Mouse (Mus musculus) hindbrain, embryonic 13.5 days (tissue): ENCODE measurements around the gene Cgas. TPM values are rescaled to one million over a fixed set of nuclear protein-coding genes. Genes with fewer than 3 reads are reported as not detected.
"Not testable (repeated sequence)": the region's sequence is repeated elsewhere in the genome, so short reads cannot be mapped to it uniquely, and the experiment has no call there.

Source experiments
- ATAC-seq: fragments of 200-750 bp; cut with Nextera tagmentation; 2 replicates; pipeline ENCODE4 v1.8.0; 2017; ENCODE audit warnings: moderate TSS enrichment; ENCODE audit not compliant: low FRiP score
- H3K27ac ChIP-seq: fragments of 300-500 bp; sonication (generic); 2 replicates; pipeline ENCODE4 v1.5.1; 2015; ENCODE audit warnings: inconsistent platforms, mild to moderate bottlenecking, moderate library complexity
- H3K27me3 ChIP-seq: fragments of 300-500 bp; sonication (generic); 2 replicates; pipeline ENCODE4 v1.6.1; 2015; ENCODE audit warnings: mild to moderate bottlenecking, inconsistent platforms
- H3K36me3 ChIP-seq: fragments of 300-500 bp; sonication (generic); 2 replicates; pipeline ENCODE4 v1.6.1; 2015; ENCODE audit warnings: mild to moderate bottlenecking, inconsistent platforms
- H3K4me1 ChIP-seq: fragments of 300-500 bp; sonication (generic); replicated peaks from 2 replicates; pipeline ENCODE4 v1.6.1; 2015; ENCODE audit warnings: inconsistent platforms
- H3K4me2 ChIP-seq: fragments of 300-500 bp; sonication (generic); 2 replicates; pipeline ENCODE4 v1.6.1; 2015; ENCODE audit warnings: inconsistent platforms, mild to moderate bottlenecking, moderate library complexity
- H3K4me3 ChIP-seq: fragments of 300-500 bp; sonication (generic); 2 replicates; pipeline ENCODE4 v1.5.1; 2015; ENCODE audit warnings: mild to moderate bottlenecking, inconsistent platforms
- H3K9ac ChIP-seq: fragments of 300-500 bp; sonication (generic); 2 replicates; pipeline ENCODE4 v1.6.1; 2015; ENCODE audit warnings: mild to moderate bottlenecking, inconsistent platforms
- H3K9me3 ChIP-seq: fragments of 300-500 bp; sonication (generic); 2 replicates; pipeline ENCODE4 v1.6.1; 2016; ENCODE audit warnings: inconsistent platforms
- WGBS: fragments of 180-500 bp; shearing (Covaris S2); methylation state at CpG from one replicate; pipeline ENCODE4 v1.1.7; 2015; 5-methylcytosine and 5-hydroxymethylcytosine counted together
- polyA plus RNA-seq: library from polyadenylated mRNA; unstranded; fragments of >200 nt; fragmentation: Nextera tagmentation; extraction: Ambion mirVana; gene quantifications from 2 replicates; pipeline ENCODE4 v1.2.1, GENCODE M21; 2015

The Cgas gene
- 0.71 and 0.74 TPM in 2 replicates for polyA plus RNA-seq

DNA sequence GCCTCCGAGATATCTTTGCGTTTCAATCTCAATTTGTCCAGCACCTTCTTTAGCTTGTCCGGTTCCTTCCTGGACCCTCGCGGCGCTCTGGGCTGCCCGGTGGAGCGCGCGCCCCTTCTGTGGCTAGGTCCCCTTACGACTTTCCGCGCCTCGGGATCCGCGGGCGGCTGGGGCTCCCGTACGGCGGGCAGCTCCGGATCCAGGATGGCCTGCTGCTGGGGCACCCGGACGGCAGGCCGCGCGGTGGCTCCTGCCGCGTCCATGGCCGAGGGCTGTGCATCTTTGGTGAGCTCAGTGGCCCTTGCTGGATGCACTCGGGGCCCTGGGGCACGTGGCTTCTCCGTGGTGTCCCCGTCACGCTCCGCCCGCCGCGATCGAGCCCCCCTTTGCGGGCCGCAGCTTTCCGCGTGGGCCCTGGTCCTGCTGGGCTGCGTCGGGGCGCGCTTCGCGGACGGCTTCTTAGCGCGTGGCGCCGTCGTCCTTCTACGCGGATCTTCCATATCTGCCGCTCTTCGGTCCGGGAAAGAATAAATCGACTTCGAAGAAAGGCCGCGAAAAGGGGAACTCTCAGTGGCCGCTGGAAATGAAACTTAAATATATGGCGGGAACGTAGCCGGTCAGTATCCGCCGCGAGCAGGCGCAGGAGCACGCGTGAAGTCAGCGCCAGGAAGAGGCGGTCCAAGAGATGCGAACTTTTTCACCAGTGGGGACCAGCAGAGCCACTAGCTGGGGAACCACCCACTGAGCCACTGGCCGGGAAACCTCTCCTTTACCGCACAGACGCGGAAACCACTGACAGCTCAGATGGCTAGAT lies at the start of gene Cgas:
Gene Cgas, minus strand, starts transcription at position 659 of the 814 bp plus-strand sequence.
- peak within 1 kb of the TSS; percentile 44 for H3K4me3 ChIP-seq
- peak; percentile 66; the same call in 1 of the 2 replicates for ATAC-seq
- H3K27ac ChIP-seq, result no peak within 1 kb of the TSS
- no peaks in the 10 kb centered on the region for H3K9me3 ChIP-seq
- H3K9ac ChIP-seq, result peak within 1 kb of the TSS; percentile 64
- no peaks in the 10 kb centered on the region for H3K36me3 ChIP-seq
- WGBS, result under 1% methylated on average over 80 of the region's 81 CpGs
- H3K4me1 ChIP-seq, result peaks cover 14% of the 10 kb centered on the region
- H3K27me3 ChIP-seq, result peaks cover 82% of the 10 kb centered on the region
- peak within 1 kb of the TSS; percentile 70 for H3K4me2 ChIP-seq

DNA sequence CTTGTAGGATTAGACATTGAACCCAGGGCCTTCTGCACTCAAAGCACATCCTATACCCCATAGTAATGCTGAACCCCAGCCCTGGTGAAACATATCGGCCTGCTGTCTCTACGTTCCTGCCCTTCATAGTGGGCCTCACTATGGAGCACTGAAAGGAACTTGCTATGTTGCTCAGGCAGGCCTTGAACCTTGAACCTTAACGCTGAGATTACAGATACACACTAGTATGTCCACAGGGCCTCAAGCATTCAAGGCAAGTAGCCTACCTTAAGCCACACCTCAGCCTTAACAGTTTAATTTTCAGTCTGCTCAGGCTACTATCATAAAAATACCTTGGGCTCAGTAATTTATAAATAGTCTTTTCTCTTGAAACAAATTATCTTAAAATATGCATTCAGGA lies 49.2 kb upstream of the Cgas start:
- H3K36me3 ChIP-seq, result no peaks in the 10 kb centered on the region
- H3K9me3 ChIP-seq, result no peaks in the 10 kb centered on the region
- H3K4me3 ChIP-seq, result no peak overlapping the region
- H3K9ac ChIP-seq, result no peak overlapping the region
- 92% methylated on average over 3 of the region's 3 CpGs for WGBS
- peaks cover 8% of the 10 kb centered on the region for H3K4me1 ChIP-seq
- ATAC-seq, result no peak
- H3K27ac ChIP-seq, result no peak overlapping the region
- no peak overlapping the region for H3K4me2 ChIP-seq
- H3K27me3 ChIP-seq, result no peaks in the 10 kb centered on the region

DNA sequence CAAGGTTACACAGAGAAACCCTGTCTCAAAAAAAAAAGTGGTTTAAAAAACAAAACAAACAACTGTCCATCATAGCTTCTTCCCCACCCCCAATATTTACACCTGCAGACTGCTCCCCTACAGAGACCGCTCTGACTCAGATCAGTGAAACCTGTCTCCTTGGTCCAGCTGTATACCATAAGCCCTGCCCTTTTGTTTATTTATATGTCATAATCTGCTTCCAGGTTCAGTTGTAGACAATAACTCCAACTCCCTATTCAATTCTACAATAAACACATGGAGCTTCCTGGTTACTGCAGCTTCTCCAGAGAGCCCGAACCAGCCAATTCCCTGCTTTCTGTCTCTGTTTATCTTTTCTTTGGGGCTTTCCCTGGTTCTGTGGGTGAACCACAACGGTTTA lies 48.1 kb upstream of the Cgas start:
- ATAC-seq, result no peak
- no peak overlapping the region for H3K9ac ChIP-seq

GRCm38 (mm10) chr9:78488890-78489420 lies 45.9 kb upstream of the Cgas start, which contains the start of gene Eef1a1:
TSS of gene Eef1a1 (minus strand) at chr9:78489151.
- peak; percentile 41; the same call in 1 of the 2 replicates for ATAC-seq
- Histone ChIP-seq H3K9ac (peak within 1 kb of the TSS; percentile 70), H3K27me3 (no peaks in the 10 kb centered on the region), H3K4me2 (peak within 1 kb of the TSS; percentile 67), H3K36me3 (no peaks in the 10 kb centered on the region), H3K9me3 (no peaks in the 10 kb centered on the region), H3K4me1 (peaks cover 8% of the 10 kb centered on the region), H3K4me3 (peak within 1 kb of the TSS; percentile 40), H3K27ac (peak within 1 kb of the TSS; percentile 73)
- WGBS, result 6% methylated on average over 12 of the region's 20 CpGs

More for the DNA sequence above, 48.1 kb upstream of the Cgas start:
- Histone ChIP-seq H3K27me3 (no peaks in the 10 kb centered on the region), H3K4me1 (peaks cover 8% of the 10 kb centered on the region), H3K4me2 (no peak overlapping the region), H3K27ac (no peak overlapping the region), H3K36me3 (no peaks in the 10 kb centered on the region), H3K9me3 (no peaks in the 10 kb centered on the region), H3K4me3 (no peak overlapping the region)
- whole genome bisulfite sequencing, result 83% methylated on average over 3 of the region's 3 CpGs

DNA sequence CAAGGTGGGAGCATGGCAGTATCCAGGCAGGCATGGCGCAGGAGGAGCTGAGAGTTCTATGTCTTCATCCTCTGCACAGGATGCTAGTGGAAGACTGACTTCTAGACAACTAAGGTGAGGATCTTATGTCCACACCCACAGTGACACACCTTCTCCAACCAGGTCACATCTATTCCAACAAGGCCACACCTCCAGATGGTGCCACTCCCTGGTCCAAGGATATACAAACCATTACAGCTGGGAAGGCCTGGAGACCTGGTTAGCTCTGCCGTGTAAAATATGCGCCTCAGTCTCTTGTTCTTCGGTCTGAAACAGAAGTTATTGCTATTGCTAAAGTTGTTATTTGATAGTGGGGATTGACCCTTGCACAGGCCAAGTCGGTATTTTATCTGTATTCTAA lies 45.0 kb upstream of the Cgas start:
- ATAC-seq, H3K4me3 ChIP-seq: not testable (repeated sequence)
- 95% methylated on average over 5 of the region's 5 CpGs for WGBS

GRCm38 (mm10) chr9:78484660-78485059 lies 41.6 kb upstream of the Cgas start:
- H3K27me3 ChIP-seq, result no peaks in the 10 kb centered on the region
- no peak overlapping the region for H3K27ac ChIP-seq
- H3K4me1 ChIP-seq, result peaks cover 22% of the 10 kb centered on the region
- H3K9ac ChIP-seq, result no peak overlapping the region
- H3K4me3 ChIP-seq, result no peak overlapping the region
- no peak overlapping the region for H3K4me2 ChIP-seq
- no peaks in the 10 kb centered on the region for H3K9me3 ChIP-seq
- 79% methylated on average over 3 of the region's 3 CpGs for WGBS
- peaks cover 5% of the 10 kb centered on the region for H3K36me3 ChIP-seq
- ATAC-seq, result no peak

More for the DNA sequence above, 45.0 kb upstream of the Cgas start:
- H3K36me3 ChIP-seq, H3K4me1 ChIP-seq, H3K27me3 ChIP-seq, H3K4me2 ChIP-seq, H3K9ac ChIP-seq, H3K27ac ChIP-seq, H3K9me3 ChIP-seq: not testable (repeated sequence)

DNA sequence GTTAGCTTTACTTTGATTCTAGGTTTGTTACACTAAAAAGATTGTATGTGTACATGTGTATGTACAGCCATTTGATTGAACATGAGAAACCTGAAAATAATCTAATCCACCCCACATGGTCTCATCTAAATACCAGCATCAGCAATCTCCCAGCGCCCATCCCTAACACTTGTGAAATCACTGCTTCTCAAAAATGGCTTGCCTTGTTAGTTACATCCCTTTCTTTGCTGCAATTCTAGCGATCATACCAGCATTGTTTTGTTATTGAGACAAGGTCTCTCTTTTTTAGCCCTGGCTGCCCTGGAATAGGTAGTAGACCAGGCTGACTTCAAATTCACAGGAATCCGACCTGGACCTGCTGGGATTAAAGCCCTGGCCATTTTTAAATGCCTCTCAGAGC lies 39.3 kb upstream of the Cgas start:
- peak overlapping the region; percentile 55 for H3K4me3 ChIP-seq
- H3K4me2 ChIP-seq, result peak overlapping the region; percentile 63
- peak overlapping the region; percentile 100 for H3K27ac ChIP-seq
- peak overlapping the region; percentile 89 for H3K9ac ChIP-seq
- H3K36me3 ChIP-seq, result peaks cover 25% of the 10 kb centered on the region
- no peak for ATAC-seq
- H3K4me1 ChIP-seq, result peaks cover 32% of the 10 kb centered on the region
- 9% methylated on average over 3 of the region's 3 CpGs for WGBS
- no peaks in the 10 kb centered on the region for H3K9me3 ChIP-seq
- H3K27me3 ChIP-seq, result no peaks in the 10 kb centered on the region

- peak overlapping the region; percentile 100 for H3K27ac ChIP-seq
- H3K36me3 ChIP-seq, result peaks cover 32% of the 10 kb centered on the region
- peaks cover 37% of the 10 kb centered on the region for H3K4me1 ChIP-seq
- no peaks in the 10 kb centered on the region for H3K9me3 ChIP-seq
- peak overlapping the region; percentile 100 for H3K9ac ChIP-seq
- peak overlapping the region; percentile 98 for H3K4me3 ChIP-seq
- under 1% methylated on average over 65 of the region's 77 CpGs for WGBS
- no peaks in the 10 kb centered on the region for H3K27me3 ChIP-seq
- ATAC-seq, result peak; percentile 99
- peak overlapping the region; percentile 78 for H3K4me2 ChIP-seq
These were observed 38.6 kb upstream of the Cgas start for GRCm38 (mm10) chr9:78481423-78482331.

DNA sequence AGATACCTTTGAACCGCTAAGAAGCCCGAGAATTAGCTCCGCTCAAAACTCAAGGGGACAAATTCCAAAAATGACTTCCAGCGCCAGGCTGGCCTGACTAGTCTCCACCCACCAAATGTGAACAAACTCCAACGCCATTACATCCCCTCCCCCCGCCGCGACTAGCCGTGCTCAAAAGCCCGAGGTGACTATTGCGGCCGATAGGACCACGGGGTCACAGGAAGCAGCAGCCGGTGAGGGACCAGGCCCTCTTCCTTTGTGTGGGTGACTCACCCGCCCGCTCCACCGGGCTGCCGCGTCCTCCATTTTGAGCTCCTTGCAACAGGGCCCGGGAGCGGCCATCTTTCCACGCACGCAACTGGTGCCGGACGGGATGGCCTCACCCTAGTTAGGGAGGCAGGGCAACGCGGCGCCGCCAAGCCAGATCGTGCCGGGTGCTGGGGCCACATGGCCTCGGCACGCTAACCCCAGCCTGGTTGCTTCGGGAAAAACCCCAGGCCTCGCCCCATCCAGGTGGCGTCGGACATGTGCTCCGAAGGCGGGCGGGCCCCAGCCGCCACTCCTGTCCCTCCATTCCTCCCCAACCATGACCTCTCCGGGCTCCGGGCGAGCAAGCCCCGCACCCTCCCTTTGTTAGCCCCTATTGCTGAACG lies 37.8 kb upstream of the Cgas start:
- H3K36me3 ChIP-seq, result peaks cover 41% of the 10 kb centered on the region
- no peaks in the 10 kb centered on the region for H3K9me3 ChIP-seq
- no peaks in the 10 kb centered on the region for H3K27me3 ChIP-seq
- peak overlapping the region; percentile 98 for H3K4me3 ChIP-seq
- ATAC-seq, result peak; percentile 29
- peak overlapping the region; percentile 100 for H3K9ac ChIP-seq
- H3K4me2 ChIP-seq, result peak overlapping the region; percentile 78
- peaks cover 40% of the 10 kb centered on the region for H3K4me1 ChIP-seq
- WGBS, result under 1% methylated on average over 46 of the region's 46 CpGs
- H3K27ac ChIP-seq, result peak overlapping the region; percentile 96

GRCm38 (mm10) chr9:78480227-78480626 lies 37.2 kb upstream of the Cgas start:
- Histone ChIP-seq H3K36me3 (peaks cover 44% of the 10 kb centered on the region), H3K27ac (peak overlapping the region; percentile 96; the same call in 1 of the 2 replicates), H3K4me3 (peak overlapping the region; percentile 98), H3K4me2 (peak overlapping the region; percentile 78), H3K4me1 (peaks cover 40% of the 10 kb centered on the region), H3K9ac (peak overlapping the region; percentile 100)
- not testable (repeated sequence) for H3K9me3 ChIP-seq, ATAC-seq, H3K27me3 ChIP-seq
- WGBS, result under 1% methylated on average over 13 of the region's 13 CpGs

DNA sequence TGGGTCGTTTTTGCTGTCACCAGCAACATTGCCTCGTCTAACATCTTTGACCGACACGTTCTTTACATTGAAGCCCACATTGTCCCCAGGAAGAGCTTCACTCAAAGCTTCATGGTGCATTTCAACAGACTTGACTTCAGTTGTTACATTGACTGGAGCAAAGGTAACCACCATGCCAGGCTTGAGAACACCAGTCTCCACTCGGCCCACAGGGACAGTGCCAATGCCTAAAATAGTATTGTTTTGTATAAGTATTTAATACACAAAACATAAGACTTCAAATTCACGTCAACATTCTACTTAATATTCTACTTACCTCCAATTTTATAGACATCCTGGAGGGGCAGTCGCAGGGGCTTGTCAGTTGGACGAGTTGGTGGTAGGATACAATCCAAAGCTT lies 36.3 kb upstream of the Cgas start:
- H3K9ac ChIP-seq, result peak overlapping the region; percentile 100
- H3K36me3 ChIP-seq, result peaks cover 49% of the 10 kb centered on the region
- not testable (repeated sequence) for ATAC-seq, H3K27ac ChIP-seq, H3K9me3 ChIP-seq, H3K27me3 ChIP-seq
- 28% methylated on average over 8 of the region's 8 CpGs for WGBS
- H3K4me3 ChIP-seq, result peak overlapping the region; percentile 98
- peak overlapping the region; percentile 78 for H3K4me2 ChIP-seq
- peaks cover 40% of the 10 kb centered on the region for H3K4me1 ChIP-seq
